Mouse (Mus musculus) G1E (cell line): ENCODE results near the gene Gm44.

Source experiments
- CTCF ChIP-seq: IDR thresholded peaks from 2 replicates; pipeline ENCODE4 v1.5.1; 2012; ENCODE audit warnings: low read depth, low read length, inconsistent platforms, mixed read lengths
- POLR2AphosphoS5 ChIP-seq: IDR thresholded peaks from 2 replicates; pipeline ENCODE4 v1.6.1; 2012; ENCODE audit warnings: low read depth, low read length, inconsistent platforms; ENCODE audit not compliant: insufficient replicate concordance
- TAL1 ChIP-seq: conservative IDR thresholded peaks from 2 replicates; pipeline ENCODE4 v1.6.1; 2012; ENCODE audit warnings: low read depth, low read length, inconsistent platforms, mixed read lengths

DNA sequence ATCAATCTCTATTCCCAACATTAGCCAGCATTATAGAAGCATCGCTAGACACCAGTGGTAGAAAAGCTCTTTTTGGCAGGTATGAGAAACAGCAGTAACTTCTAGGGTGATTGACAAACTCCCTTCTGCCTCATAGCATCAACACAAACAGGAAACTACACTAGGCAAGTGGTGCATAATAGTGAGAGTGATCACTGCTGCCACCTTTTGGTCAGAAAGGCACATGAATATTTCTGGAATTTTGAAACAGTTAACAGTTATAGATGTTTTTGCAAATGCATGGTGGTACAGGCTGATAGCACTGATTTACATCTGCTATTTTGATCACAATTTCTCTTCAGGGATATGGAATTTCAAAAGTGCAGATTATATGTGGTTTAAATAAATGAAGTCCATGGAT is 36.0 kb downstream of the Gm44 start:
- TF ChIP-seq TAL1: no peak
- TF ChIP-seq CTCF: no peak
- TF ChIP-seq POLR2AphosphoS5: no peak
